Mouse (Mus musculus) lung, postnatal 0 days (tissue): ENCODE data around the gene Prkg1.

Source experiments
- CTCF ChIP-seq: IDR thresholded peaks from 2 replicates; pipeline ENCODE4 v1.5.1; 2016; ENCODE audit warnings: antibody characterized with exemption, mild to moderate bottlenecking
- EP300 ChIP-seq: IDR thresholded peaks from 2 replicates; pipeline ENCODE4 v1.6.1; 2016; ENCODE audit warnings: antibody characterized with exemption, mild to moderate bottlenecking, control low read depth

DNA sequence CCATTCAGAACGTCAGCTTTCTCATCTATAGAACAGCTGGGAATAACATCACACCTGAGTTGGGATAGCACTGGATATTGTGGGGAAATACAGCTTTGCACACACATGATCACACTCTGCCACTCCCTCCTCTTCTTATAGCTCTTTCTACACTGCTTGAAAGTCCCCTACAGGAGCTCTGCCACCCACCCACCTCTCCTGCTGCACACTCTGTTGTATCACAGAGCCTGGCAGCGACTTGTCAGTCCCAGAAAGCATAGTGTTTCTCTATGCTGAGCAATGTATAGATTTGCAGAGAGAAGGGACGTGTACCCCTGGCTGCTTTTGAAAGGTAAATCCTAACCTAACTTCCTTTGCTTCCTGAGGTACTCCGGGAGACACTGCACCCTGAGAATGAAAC, 275.2 kb downstream of the Prkg1 start:
- TF ChIP-seq CTCF = no peak
- no peak for TF ChIP-seq EP300
